Mouse (Mus musculus) megakaryocyte-erythroid progenitor cell, adult 5 weeks (primary cell): ENCODE measurements around the gene Lyg1. TPM values are rescaled to one million over a fixed set of nuclear protein-coding genes. Genes with fewer than 3 reads are reported as not detected.

Experiments used
- polyA plus RNA-seq: library from polyadenylated mRNA; stranded (reverse); fragments of >175 nt; gene quantifications from 2 replicates; pipeline ENCODE4 v1.2.3, GENCODE M21; 2012

Gene Lyg1
- not detected in 2 replicates for polyA plus RNA-seq

DNA sequence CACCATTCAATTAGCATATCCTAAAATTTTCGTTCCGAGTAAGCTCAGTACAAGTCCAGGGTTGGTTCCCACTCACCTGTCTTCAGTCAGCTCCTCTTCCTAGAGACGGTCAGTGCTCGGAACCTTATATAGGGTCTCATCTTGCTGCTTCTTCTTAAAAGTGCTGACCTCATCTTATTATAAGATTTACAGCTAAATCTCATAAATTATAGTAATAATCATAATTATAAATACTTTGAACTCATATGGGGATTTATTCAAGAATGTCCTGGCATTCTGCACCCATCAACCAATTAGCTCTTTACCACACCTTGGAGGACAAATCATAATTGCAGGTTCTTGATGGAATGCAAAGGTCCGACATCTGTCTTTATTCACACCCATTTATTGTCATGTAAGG lies at the start of gene Lyg1:
Gene Lyg1, minus strand, starts transcription at position 101 of the 400 bp plus-strand sequence.

DNA sequence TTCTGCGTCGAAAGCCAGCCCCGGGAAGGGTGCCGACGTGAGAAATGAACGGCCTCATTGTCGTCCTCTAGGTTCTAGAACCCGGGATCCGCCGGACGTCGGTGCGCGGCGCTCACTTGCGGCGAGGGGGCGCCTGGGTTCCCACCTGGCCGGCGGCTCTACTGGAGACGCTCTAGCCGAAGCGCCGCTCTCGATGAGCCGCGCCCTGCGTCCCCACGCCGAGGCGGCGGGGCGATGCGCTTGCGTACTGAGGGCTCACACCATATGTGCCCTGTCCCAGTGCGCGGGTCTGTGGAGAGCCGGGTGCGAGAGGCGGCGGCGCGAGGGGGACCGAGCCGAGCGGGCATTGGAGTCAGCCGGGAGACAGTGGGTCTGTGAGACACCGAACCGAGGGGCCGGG lies 40.3 kb upstream of the Lyg1 start, which contains the start of the genes Txndc9 and Eif5b:
Gene Txndc9, minus strand, starts transcription at position 27 of the 400 bp plus-strand sequence.
Gene Eif5b, plus strand, starts transcription at position 144 of the 400 bp plus-strand sequence.

DNA sequence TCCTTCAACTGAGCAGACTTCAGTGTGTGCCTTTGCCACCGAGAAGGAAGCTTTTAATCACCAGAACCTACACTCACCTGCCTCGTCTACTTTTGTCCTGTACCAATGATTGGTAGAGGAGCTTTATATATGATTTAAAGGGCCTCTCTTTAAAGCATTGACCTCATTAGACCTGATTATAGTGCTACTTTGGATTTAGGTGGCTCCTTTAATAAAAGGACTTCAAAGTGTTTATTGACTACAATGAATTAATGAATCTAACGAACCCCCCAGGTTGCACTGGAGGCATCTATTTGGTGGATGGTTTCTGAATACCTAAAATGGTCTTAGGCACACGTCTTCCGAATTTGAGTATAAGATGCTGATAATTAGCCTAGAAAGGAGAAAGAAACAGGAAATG lies 41.2 kb downstream of the Lyg1 start, which contains the start of gene Lyg2:
Gene Lyg2, minus strand, starts transcription at position 101 of the 400 bp plus-strand sequence.

Other genes with a start within 250 kb of the Lyg1 start
- 0.74 and 0.94 TPM in 2 replicates for gene 2010300C02Rik, start 237.7 kb downstream of the Lyg1 start, polyA plus RNA-seq
- 0.39 and 0.44 TPM in 2 replicates for gene Tsga10, start 91.3 kb downstream of the Lyg1 start, polyA plus RNA-seq
- gene Lipt1, start 86.0 kb downstream of the Lyg1 start, polyA plus RNA-seq = 0.32 and 0.48 TPM in 2 replicates
- gene Mitd1, start 67.3 kb downstream of the Lyg1 start, polyA plus RNA-seq = 2.8 and 3.5 TPM in 2 replicates
- 29.5 and 31.9 TPM in 2 replicates for gene Mrpl30, start 67.3 kb downstream of the Lyg1 start, polyA plus RNA-seq
- not detected in 2 replicates for gene Lyg2, start 41.3 kb downstream of the Lyg1 start, polyA plus RNA-seq
- gene Txndc9, start 40.1 kb upstream of the Lyg1 start, polyA plus RNA-seq = 2.7 and 2.9 TPM in 2 replicates
- 24.6 and 41.3 TPM in 2 replicates for gene Eif5b, start 40.3 kb upstream of the Lyg1 start, polyA plus RNA-seq
- 12.2 and 12.3 TPM in 2 replicates for gene Rev1, start 172.0 kb upstream of the Lyg1 start, polyA plus RNA-seq